Mouse (Mus musculus): ENCODE data around the gene Tulp2. TPM values are rescaled to one million over a fixed set of nuclear protein-coding genes. Genes with fewer than 3 reads are reported as not detected.

Gene Tulp2
- polyA plus RNA-seq, 3 experiments from 2014 or later: 0.23 to 1.8 (median 0.29) TPM

DNA sequence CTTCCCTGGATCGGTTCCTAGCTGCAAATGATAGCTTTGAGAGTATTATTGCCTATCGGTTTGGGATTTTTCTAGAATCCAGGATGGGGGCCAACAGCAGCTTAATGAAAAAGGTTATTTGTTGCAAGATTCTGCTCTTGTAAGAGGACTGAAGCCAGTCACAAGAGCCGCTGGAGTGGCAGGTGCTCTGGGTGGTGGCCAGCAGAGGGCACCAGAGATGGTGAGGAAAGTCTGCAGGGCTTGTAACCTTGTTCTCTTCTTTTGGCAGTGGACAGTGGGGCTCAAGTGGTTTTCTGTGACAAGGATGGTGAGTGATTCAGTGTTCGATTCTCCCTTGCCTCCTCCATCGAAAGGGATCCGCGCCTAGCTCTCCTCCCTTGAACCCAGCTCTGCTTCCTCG is 74.1 kb downstream of the Tulp2 start:
- peak; percentile 43 for ATAC-seq

DNA sequence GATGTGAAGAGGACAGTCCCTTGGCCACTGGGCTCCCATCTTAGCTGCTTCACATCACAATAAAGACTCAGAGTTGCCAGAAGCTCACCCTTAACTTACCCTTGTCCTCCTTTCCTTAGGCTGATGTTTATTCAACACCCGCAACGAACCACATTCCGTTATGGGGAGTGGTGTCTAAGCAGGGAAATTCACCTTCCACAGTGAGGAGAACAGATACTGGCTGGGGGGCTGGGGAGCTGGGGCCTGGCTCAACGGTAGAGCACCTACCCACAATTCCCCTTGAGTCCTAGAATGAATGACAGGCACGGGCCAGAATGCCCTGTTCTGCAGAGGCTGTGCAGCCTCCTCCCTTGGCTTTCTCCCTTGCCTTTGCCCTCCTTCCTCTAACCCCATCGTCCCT is 77.2 kb downstream of the Tulp2 start:
- no peak for ATAC-seq

DNA sequence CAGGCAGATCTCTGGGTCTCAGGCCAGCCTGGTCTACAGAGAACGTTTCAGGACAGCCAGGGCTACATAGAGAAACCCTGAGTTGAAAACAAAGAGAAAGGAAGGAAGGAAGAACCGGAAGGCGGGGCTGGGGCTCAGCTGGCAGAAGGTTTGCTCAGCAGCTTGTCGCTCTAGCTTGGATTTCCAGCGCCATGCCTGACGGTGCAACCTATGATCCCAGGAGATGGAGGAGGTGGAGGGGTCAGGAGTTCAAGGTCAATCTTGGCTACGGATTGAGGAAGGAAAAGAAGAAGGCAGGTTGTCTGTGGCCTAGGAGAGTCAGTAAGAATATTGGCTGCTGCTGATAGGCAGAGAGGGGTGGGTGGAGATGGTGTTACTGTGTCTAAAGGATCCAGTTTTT is 78.6 kb downstream of the Tulp2 start:
- no peak for ATAC-seq

DNA sequence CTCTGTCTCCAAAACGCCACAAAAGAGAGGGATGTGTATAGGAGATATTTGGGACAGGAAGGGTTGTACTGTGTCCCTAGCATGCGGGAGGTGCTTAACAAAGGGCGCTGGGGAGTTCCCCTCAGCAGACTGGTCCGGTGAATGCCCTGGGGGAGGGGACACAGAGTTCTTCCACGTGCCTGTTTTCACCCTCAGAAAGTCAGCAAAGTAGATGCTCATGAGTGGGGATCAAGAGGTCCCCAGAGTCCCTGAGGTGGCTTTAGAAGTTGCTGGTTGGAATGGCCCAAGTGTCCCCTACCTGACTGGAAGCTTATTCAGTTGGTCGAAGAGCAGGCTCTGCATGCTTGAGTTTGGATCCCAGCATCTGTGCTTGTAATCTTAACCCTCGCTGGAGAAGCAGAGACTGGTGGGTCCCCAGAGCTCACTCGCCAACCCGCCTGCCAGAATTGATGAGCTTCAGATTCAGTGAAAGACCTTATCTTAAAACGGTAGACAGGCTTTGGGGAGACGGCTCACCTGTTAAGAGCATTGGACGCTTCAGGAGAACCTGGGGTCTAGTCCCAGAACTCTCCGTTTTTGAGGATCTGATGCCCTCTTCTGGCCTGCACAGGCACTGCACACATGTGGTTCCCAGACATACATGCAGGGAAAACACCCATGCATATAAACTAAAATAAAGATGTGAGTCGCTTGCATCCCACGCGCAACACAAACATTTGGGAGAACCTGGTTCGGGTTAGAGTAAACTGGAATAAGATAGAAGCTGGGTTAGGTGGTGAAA is 79.4 kb downstream of the Tulp2 start:
- ATAC-seq: peak; percentile 89

DNA sequence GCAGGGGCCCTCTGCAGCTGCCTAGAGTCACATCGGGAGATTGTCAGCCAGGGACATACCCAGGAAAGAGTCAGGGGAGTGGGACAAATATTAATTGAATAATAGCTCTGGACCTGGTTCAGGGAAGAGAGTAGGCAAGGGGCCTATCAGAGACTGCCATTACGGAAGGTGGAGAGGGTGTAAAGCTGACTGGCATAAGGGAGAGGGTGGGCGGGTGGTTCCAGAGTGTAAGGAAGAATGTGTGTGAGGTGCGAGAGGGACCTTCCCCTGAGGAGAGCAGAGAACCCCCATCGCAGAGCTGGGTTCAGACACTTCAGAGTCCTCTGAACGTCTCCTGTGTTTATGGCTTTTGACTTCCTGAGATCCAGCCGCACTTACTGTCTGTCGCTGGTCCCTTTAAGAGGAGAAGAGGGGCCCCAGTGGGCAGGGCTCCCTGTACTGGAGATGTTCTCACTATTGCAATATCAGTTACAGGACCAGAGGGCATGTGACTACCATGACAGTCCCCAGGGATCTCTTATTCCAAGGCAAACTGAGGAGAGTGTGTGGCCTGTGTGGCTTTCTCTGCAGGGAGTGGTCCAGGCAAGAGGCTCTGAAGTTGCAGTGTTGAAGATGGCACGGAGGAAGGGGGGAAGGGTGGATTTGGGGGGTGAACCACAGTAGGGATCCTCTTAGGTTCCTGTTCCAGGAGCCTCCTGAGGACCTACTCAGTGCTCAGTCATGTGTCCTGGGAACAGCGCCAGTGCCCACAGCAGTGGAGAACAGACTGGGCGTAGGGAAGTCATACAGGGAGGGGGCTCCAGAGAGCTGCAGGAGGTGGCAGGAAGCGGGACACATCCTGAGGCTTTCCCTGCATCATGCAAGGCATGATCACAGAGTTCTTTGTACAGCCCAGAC is 80.2 kb downstream of the Tulp2 start:
- no peak for ATAC-seq

DNA sequence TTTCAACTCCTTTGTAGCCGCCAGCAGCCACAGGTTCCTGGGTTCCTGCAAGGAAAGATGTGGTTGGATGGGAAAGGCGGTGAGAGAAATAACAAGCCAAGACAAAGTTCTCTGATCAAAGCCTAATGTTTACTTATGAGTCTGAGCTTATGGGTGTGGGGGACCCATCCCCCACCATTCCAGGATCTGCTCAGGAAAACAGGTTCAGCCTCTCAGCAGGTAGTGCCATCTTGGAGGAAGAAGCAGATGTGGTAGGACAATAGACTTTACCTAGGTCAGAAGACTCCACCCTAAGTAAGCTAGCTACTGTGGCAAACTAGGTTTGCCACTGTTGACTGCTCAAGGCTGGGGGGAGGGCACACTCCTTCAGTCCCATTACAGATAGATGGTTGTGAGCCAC is 83.1 kb downstream of the Tulp2 start:
- ATAC-seq: no peak

DNA sequence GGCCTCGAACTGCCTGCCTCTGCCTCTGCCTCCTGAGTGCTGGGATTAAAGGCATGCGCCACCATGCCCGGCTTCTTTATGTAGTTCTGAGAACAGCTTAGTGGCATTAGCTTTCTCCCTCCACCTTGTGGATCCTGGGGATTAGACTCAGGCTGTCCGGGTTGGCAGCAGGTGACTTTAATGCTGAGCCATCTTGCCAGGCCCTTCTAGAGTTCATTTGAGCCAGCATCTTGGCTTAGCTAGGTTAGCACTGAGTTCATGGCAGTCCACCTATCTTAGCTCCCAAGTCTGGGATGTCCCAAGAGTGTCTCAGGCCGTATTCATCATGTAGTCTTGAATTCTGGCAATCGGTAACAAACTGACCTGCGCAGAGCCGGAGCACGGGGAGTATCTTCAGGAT is 83.8 kb downstream of the Tulp2 start:
- no peak for ATAC-seq

DNA sequence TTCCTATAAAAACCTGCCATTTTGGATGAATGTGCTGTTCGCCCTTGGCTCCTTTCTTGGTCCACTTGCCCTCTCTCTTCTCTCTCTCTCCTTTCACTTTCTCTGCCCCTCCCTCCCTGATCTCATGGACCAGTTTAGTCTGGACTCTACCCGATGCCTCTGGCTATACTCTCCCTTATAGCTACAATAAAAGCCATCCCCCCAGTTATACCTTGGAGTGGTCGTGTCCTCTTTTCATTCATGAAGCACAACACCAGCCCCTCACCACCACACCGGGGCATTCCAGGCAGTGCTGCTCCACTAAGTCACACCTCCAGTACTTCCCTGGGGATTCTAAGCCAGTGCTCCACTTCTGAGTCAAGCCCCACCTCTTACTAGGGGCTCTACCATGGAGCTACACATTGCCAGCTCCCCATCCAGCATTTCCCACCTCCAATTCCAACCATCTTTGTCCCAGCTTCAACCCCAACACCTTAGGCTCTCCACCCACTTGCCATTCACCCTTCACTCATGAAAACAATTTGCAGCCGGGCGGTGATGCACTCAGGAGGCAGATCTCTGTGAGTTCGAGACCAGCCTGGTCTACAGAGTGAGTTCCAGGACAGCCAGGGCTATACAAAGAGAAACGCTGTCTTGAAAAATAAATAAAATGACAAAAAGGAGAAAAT is 85.6 kb downstream of the Tulp2 start:
- ATAC-seq: no peak

DNA sequence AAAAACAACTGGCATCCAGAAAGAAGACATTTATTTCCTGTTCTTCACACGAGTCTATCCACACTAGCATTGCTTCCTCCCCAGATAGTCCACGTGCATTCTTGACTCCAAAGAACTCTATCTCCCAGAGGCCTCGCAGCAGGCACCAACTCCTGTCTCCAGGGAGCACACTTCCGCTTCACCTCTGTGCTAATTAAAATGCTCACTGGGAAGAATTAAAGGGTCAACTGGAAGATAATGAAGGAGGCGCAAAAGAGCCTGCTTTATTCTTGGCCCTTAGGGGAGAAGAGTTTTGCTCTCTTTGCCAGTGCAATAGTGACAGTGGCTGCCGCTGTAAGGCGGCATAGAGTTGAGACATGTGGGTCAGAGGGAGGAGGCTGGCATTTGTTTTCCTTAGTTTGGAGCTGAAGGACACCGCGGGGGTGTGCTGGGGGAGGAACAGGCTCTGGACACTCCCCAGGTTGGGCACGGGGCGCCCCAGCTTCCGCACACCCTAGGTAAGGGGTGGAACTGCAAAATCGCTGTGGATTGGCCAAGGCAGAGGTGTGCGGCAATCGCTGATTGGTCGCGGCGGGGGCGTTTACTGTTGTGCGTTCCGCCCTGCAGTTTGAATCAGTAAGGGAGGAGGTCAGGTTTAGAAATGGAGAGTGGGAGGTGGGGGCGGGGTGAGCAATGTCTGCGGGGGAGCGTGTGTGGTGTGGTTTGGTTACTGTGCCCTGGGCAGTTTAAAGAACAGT is 86.3 kb downstream of the Tulp2 start:
- peak; percentile 96 for ATAC-seq

DNA sequence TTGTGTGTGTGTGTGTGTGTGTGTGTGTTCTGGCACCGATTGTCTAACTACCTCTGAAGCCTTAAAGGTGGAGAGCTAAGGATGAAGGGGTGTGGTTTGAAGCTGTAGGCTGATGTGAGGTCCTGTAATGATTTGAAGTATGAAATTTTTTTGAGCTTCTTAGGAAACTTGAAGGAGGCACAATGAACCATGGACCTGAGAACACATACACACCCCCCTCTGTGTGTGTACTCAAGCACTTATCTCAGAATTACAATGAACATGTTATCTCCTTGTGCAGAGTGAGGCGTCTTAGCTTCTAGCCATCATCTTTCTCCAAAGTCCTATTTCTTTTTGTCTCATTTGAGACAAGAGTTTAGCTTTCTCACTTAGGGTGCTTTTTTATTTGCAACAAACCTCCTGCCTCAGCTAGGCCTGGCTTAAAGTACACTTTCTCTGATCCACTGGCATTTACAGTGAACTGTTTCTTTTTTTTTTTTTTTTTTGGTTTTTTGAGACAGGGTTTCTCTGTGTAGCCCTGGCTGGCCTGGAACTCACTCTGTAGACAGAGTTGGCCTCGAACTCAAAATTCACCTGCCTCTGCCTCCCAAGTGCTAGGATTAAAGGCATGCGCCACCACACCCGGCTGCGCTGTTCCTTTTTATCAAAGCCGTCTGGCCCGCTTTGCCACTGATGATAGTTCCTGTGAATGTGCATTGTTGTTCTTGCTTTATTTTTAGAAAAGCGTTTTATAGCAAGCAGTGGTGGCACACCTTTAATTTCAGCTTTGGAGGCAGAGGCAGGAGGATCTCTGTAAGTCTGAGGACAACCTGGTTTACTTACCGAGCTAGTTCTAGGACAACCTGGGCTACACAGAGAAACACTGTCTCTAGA is 87.2 kb downstream of the Tulp2 start:
- ATAC-seq: no peak

DNA sequence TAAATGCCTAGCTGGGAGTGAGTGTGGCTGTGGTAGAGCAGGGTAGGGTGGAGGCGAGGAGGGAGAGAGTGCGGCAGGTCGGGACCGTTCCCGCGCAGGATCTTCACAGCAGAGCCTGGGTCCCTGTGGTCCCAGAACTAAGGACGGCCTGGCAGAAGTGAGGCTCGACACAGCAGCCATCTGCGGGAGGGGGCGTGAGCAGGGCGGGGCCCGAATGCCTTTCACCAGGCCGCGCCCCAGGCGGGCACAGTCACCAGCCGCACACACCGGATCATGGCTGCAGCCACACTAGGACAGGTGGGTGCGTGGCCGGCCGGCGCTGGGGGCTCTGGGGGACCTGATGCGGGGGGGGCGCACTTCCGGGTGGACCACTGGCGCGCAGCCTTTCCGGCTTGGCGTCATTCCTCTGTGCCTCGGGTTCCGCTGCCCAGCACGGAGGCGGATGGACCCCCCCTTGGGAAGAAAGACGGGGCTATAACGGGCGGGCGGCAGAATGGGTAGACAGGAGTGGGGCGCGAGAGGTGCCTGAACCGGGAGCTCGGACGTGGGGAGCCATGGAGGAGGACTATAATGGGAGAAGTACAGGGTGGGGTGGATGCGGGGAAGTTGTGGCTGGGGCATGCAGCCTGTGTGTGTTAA is 88.5 kb downstream of the Tulp2 start, which contains the start of gene Bcat2:
Gene Bcat2, plus strand, starts transcription at position 51 of the 639 bp plus-strand sequence.
- peak; percentile 67 for ATAC-seq

DNA sequence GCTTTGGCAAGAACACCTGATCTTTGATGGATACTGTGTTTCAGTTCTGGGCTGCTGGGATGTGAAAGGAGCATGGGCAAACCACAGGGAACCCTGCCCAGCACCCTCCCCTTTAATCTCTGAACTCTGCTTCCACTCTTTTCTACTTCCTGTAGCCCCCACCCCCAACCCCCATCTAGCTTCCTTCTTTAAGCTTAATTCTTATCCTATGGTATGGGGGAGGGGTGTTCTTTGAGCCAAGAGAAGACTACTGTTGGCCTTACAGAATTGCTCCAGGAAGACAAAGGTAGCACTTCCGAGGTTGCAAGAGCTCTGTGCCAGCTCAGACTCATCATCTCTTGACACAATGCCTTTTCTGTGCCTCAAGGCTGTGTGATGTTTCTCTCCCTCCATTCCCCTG is 90.3 kb downstream of the Tulp2 start:
- ATAC-seq: no peak

Other genes with a start within 250 kb of the Tulp2 start
- gene Cd37, start 242.8 kb upstream of the Tulp2 start, polyA plus RNA-seq (2017; shearing (Covaris generic)): 100 to 1,000 TPM; 390 to 554 (median 476) TPM
- gene Slc6a16, start 240.8 kb upstream of the Tulp2 start, polyA plus RNA-seq (2017; shearing (Covaris generic)): not detected
- gene Slc6a21, start 204.4 kb upstream of the Tulp2 start, polyA plus RNA-seq (2017; shearing (Covaris generic)): under 1 TPM in 1 of 3 experiments, not detected in 2; 0.50 TPM
- 10 to 100 TPM; 17.2 to 21.7 (median 19.3) TPM for gene Trpm4, start 148.1 kb upstream of the Tulp2 start, polyA plus RNA-seq (2017; shearing (Covaris generic))
- not detected for gene Hrc, start 146.6 kb upstream of the Tulp2 start, polyA plus RNA-seq (2017; shearing (Covaris generic))
- gene Ppfia3, start 114.9 kb upstream of the Tulp2 start, polyA plus RNA-seq (2017; shearing (Covaris generic)): under 1 TPM in 2 of 3 experiments, not detected in 1; 0.19 to 0.60 TPM
- not detected for gene Lin7b, start 111.3 kb upstream of the Tulp2 start, polyA plus RNA-seq (2017; shearing (Covaris generic))
- gene Snrnp70, start 86.1 kb upstream of the Tulp2 start, polyA plus RNA-seq (2017; shearing (Covaris generic)): 100 to 1,000 TPM in 1 of 3 experiments, 10 to 100 TPM in 2; 72.4 to 131 (median 77.7) TPM
- gene Kcna7, start 76.2 kb upstream of the Tulp2 start, polyA plus RNA-seq (2017; shearing (Covaris generic)): not detected
- under 1 TPM in 2 of 3 experiments, not detected in 1; 0.31 to 0.34 TPM for gene Ntf5, start 68.2 kb upstream of the Tulp2 start, polyA plus RNA-seq (2017; shearing (Covaris generic))
- not detected for gene Lhb, start 61.1 kb upstream of the Tulp2 start, polyA plus RNA-seq (2017; shearing (Covaris generic))
- 1 to 10 TPM; 6.7 to 10.0 (median 9.7) TPM for gene Gys1, start 47.0 kb upstream of the Tulp2 start, polyA plus RNA-seq (2017; shearing (Covaris generic))
- 10 to 100 TPM; 36.7 to 48.4 (median 43.8) TPM for gene Ruvbl2, start 43.8 kb upstream of the Tulp2 start, polyA plus RNA-seq (2017; shearing (Covaris generic))
- gene Ftl1, start 22.0 kb upstream of the Tulp2 start, polyA plus RNA-seq (2017; shearing (Covaris generic)): 1,000 to 10,000 TPM; 1,271 to 2,003 (median 1,772) TPM
- 100 to 1,000 TPM; 138 to 175 (median 143) TPM for gene Bax, start 15.0 kb upstream of the Tulp2 start, polyA plus RNA-seq (2017; shearing (Covaris generic))
- not detected for gene Gm45808, start 4.9 kb downstream of the Tulp2 start, polyA plus RNA-seq (2017; shearing (Covaris generic))
- gene Dhdh, start 6.9 kb downstream of the Tulp2 start, polyA plus RNA-seq (2017; shearing (Covaris generic)): 1 to 10 TPM; 1.0 to 1.1 (median 1.1) TPM
- 100 to 1,000 TPM; 119 to 153 (median 121) TPM for gene Nucb1, start 28.5 kb downstream of the Tulp2 start, polyA plus RNA-seq (2017; shearing (Covaris generic))
- gene Ppp1r15a, start 44.4 kb downstream of the Tulp2 start, polyA plus RNA-seq (2017; shearing (Covaris generic)): 10 to 100 TPM; 30.4 to 76.6 (median 56.4) TPM
- under 1 TPM; 0.36 to 0.78 (median 0.53) TPM for gene Plekha4, start 44.5 kb downstream of the Tulp2 start, polyA plus RNA-seq (2017; shearing (Covaris generic))
- gene Hsd17b14, start 73.0 kb downstream of the Tulp2 start, polyA plus RNA-seq (2017; shearing (Covaris generic)): under 1 TPM; 0.82 to 0.95 (median 0.91) TPM
- gene Bcat2, start 88.3 kb downstream of the Tulp2 start, polyA plus RNA-seq (2017; shearing (Covaris generic)): 10 to 100 TPM; 33.2 to 54.7 (median 51.4) TPM
- gene Fgf21, start 133.6 kb downstream of the Tulp2 start, polyA plus RNA-seq (2017; shearing (Covaris generic)): not detected
- not detected for gene Fut1, start 135.4 kb downstream of the Tulp2 start, polyA plus RNA-seq (2017; shearing (Covaris generic))
- gene Izumo1, start 139.9 kb downstream of the Tulp2 start, polyA plus RNA-seq (2017; shearing (Covaris generic)): not detected
- under 1 TPM in 1 of 3 experiments, not detected in 2; 0.17 TPM for gene Rasip1, start 145.6 kb downstream of the Tulp2 start, polyA plus RNA-seq (2017; shearing (Covaris generic))
- not detected for gene Mamstr, start 158.1 kb downstream of the Tulp2 start, polyA plus RNA-seq (2017; shearing (Covaris generic))
- gene Fut2, start 184.5 kb downstream of the Tulp2 start, polyA plus RNA-seq (2017; shearing (Covaris generic)): not detected
- gene Ntn5, start 202.1 kb downstream of the Tulp2 start, polyA plus RNA-seq (2017; shearing (Covaris generic)): not detected
- under 1 TPM in 1 of 3 experiments, not detected in 2; 0.22 TPM for gene Sec1, start 212.5 kb downstream of the Tulp2 start, polyA plus RNA-seq (2017; shearing (Covaris generic))
- 1 to 10 TPM in 2 of 3 experiments, not detected in 1; 1.5 TPM for gene Car11, start 218.0 kb downstream of the Tulp2 start, polyA plus RNA-seq (2017; shearing (Covaris generic))
- 1 to 10 TPM; 3.1 to 8.6 (median 6.5) TPM for gene Dbp, start 223.2 kb downstream of the Tulp2 start, polyA plus RNA-seq (2017; shearing (Covaris generic))
- 1,000 to 10,000 TPM; 1,609 to 2,946 (median 2,383) TPM for gene Rpl18, start 233.6 kb downstream of the Tulp2 start, polyA plus RNA-seq (2017; shearing (Covaris generic))
- gene Sphk2, start 236.1 kb downstream of the Tulp2 start, polyA plus RNA-seq (2017; shearing (Covaris generic)): 10 to 100 TPM; 12.1 to 17.3 (median 15.5) TPM
- gene Fam83e, start 239.3 kb downstream of the Tulp2 start, polyA plus RNA-seq (2017; shearing (Covaris generic)): under 1 TPM in 2 of 3 experiments, not detected in 1; 0.63 to 0.80 TPM
- not detected for gene Spaca4, start 243.9 kb downstream of the Tulp2 start, polyA plus RNA-seq (2017; shearing (Covaris generic))